Mouse (Mus musculus): Measurements from ENCODE around the gene Itpr1. TPM values are rescaled to one million over a fixed set of nuclear protein-coding genes. Genes with fewer than 3 reads are reported as not detected.

Gene Itpr1
- polyA plus RNA-seq, 1 experiment = 0.07 TPM

GRCm38 (mm10) chr6:108313997-108314396 is 101.1 kb downstream of the Itpr1 start:
- H3K27me3 ChIP-seq (ENCODE audit: control insufficient read depth) = no peaks in the 10 kb centered on the region

GRCm38 (mm10) chr6:108316268-108316824 is 103.5 kb downstream of the Itpr1 start:
- Histone ChIP-seq H3K27me3 (ENCODE audit: control insufficient read depth) (no peaks in the 10 kb centered on the region), H3K36me3 (ENCODE audit: control insufficient read depth) (no peaks in the 10 kb centered on the region), H3K4me1 (ENCODE audit: control insufficient read depth) (no peaks in the 10 kb centered on the region), H3K4me3 (replicated peaks) (no peak overlapping the region), H3K9me3 (ENCODE audit: control insufficient read depth, low read length) (no peaks in the 10 kb centered on the region)
- no peak for TF ChIP-seq GATA1 (IDR thresholded peaks at IDR 0.05; ENCODE audit: low read length)
- TF ChIP-seq TAL1 (IDR thresholded peaks at IDR 0.05; ENCODE audit: low read length) = no peak

More at GRCm38 (mm10) chr6:108313997-108314396, 101.1 kb downstream of the Itpr1 start:
- Histone ChIP-seq H3K4me3 (replicated peaks) (no peak overlapping the region), H3K9me3 (ENCODE audit: control insufficient read depth, low read length) (no peaks in the 10 kb centered on the region), H3K36me3 (ENCODE audit: control insufficient read depth) (no peaks in the 10 kb centered on the region), H3K4me1 (ENCODE audit: control insufficient read depth) (no peaks in the 10 kb centered on the region)
- TF ChIP-seq TAL1 (IDR thresholded peaks at IDR 0.05; ENCODE audit: low read length) (no peak), GATA1 (IDR thresholded peaks at IDR 0.05; ENCODE audit: low read length) (no peak)

GRCm38 (mm10) chr6:108316951-108317350 is 104.1 kb downstream of the Itpr1 start:
- TF ChIP-seq GATA1 (IDR thresholded peaks at IDR 0.05; ENCODE audit: low read length) (no peak), TAL1 (IDR thresholded peaks at IDR 0.05; ENCODE audit: low read length) (no peak)
- no peaks in the 10 kb centered on the region for H3K27me3 ChIP-seq (ENCODE audit: control insufficient read depth)
- H3K36me3 ChIP-seq (ENCODE audit: control insufficient read depth) = no peaks in the 10 kb centered on the region
- no peak overlapping the region for H3K4me3 ChIP-seq (replicated peaks)
- H3K4me1 ChIP-seq (ENCODE audit: control insufficient read depth) = no peaks in the 10 kb centered on the region
- H3K9me3 ChIP-seq (ENCODE audit: control insufficient read depth, low read length) = no peaks in the 10 kb centered on the region

GRCm38 (mm10) chr6:108321653-108322052 is 108.8 kb downstream of the Itpr1 start:
- H3K4me1 ChIP-seq (ENCODE audit: control insufficient read depth) = no peaks in the 10 kb centered on the region
- no peaks in the 10 kb centered on the region for H3K36me3 ChIP-seq (ENCODE audit: control insufficient read depth)
- no peaks in the 10 kb centered on the region for H3K27me3 ChIP-seq (ENCODE audit: control insufficient read depth)
- H3K9me3 ChIP-seq (ENCODE audit: control insufficient read depth, low read length) = no peaks in the 10 kb centered on the region
- TF ChIP-seq GATA1 (IDR thresholded peaks at IDR 0.05; ENCODE audit: low read length) = no peak
- TF ChIP-seq TAL1 (IDR thresholded peaks at IDR 0.05; ENCODE audit: low read length) = no peak
- no peak overlapping the region for H3K4me3 ChIP-seq (replicated peaks)

- H3K36me3 ChIP-seq (ENCODE audit: control insufficient read depth) = no peaks in the 10 kb centered on the region
- H3K4me1 ChIP-seq (ENCODE audit: control insufficient read depth) = no peaks in the 10 kb centered on the region
- no peaks in the 10 kb centered on the region for H3K9me3 ChIP-seq (ENCODE audit: control insufficient read depth, low read length)
- H3K4me3 ChIP-seq (replicated peaks) = no peak overlapping the region
- no peaks in the 10 kb centered on the region for H3K27me3 ChIP-seq (ENCODE audit: control insufficient read depth)
- TF ChIP-seq TAL1 (IDR thresholded peaks at IDR 0.05; ENCODE audit: low read length) (no peak), GATA1 (IDR thresholded peaks at IDR 0.05; ENCODE audit: low read length) (no peak)
These were observed 111.6 kb downstream of the Itpr1 start for GRCm38 (mm10) chr6:108324464-108325025.

GRCm38 (mm10) chr6:108325400-108325799 is 112.5 kb downstream of the Itpr1 start:
- H3K9me3 ChIP-seq (ENCODE audit: control insufficient read depth, low read length) = no peaks in the 10 kb centered on the region
- H3K36me3 ChIP-seq (ENCODE audit: control insufficient read depth) = no peaks in the 10 kb centered on the region

GRCm38 (mm10) chr6:108325948-108326411 is 113.1 kb downstream of the Itpr1 start:
- TF ChIP-seq TAL1 (IDR thresholded peaks at IDR 0.05; ENCODE audit: low read length) = no peak
- no peak for TF ChIP-seq GATA1 (IDR thresholded peaks at IDR 0.05; ENCODE audit: low read length)
- no peaks in the 10 kb centered on the region for H3K4me1 ChIP-seq (ENCODE audit: control insufficient read depth)
- no peaks in the 10 kb centered on the region for H3K9me3 ChIP-seq (ENCODE audit: control insufficient read depth, low read length)
- no peak overlapping the region for H3K4me3 ChIP-seq (replicated peaks)
- no peaks in the 10 kb centered on the region for H3K36me3 ChIP-seq (ENCODE audit: control insufficient read depth)
- H3K27me3 ChIP-seq (ENCODE audit: control insufficient read depth) = no peaks in the 10 kb centered on the region

More at GRCm38 (mm10) chr6:108325400-108325799, 112.5 kb downstream of the Itpr1 start:
- Histone ChIP-seq H3K27me3 (ENCODE audit: control insufficient read depth) (no peaks in the 10 kb centered on the region), H3K4me1 (ENCODE audit: control insufficient read depth) (no peaks in the 10 kb centered on the region), H3K4me3 (replicated peaks) (no peak overlapping the region)
- TF ChIP-seq TAL1 (IDR thresholded peaks at IDR 0.05; ENCODE audit: low read length) (no peak), GATA1 (IDR thresholded peaks at IDR 0.05; ENCODE audit: low read length) (no peak)

- H3K4me1 ChIP-seq (ENCODE audit: control insufficient read depth) = no peaks in the 10 kb centered on the region
- no peak for TF ChIP-seq GATA1 (IDR thresholded peaks at IDR 0.05; ENCODE audit: low read length)
- no peak for TF ChIP-seq TAL1 (IDR thresholded peaks at IDR 0.05; ENCODE audit: low read length)
- H3K9me3 ChIP-seq (ENCODE audit: control insufficient read depth, low read length) = no peaks in the 10 kb centered on the region
- H3K36me3 ChIP-seq (ENCODE audit: control insufficient read depth) = no peaks in the 10 kb centered on the region
- H3K4me3 ChIP-seq (replicated peaks) = no peak overlapping the region
- H3K27me3 ChIP-seq (ENCODE audit: control insufficient read depth) = no peaks in the 10 kb centered on the region
These were observed 113.9 kb downstream of the Itpr1 start for GRCm38 (mm10) chr6:108326751-108327161.

GRCm38 (mm10) chr6:108327561-108327960 is 114.7 kb downstream of the Itpr1 start:
- Histone ChIP-seq H3K4me1 (ENCODE audit: control insufficient read depth) (no peaks in the 10 kb centered on the region), H3K9me3 (ENCODE audit: control insufficient read depth, low read length) (no peaks in the 10 kb centered on the region), H3K4me3 (replicated peaks) (no peak overlapping the region), H3K36me3 (ENCODE audit: control insufficient read depth) (no peaks in the 10 kb centered on the region), H3K27me3 (ENCODE audit: control insufficient read depth) (no peaks in the 10 kb centered on the region)
- TF ChIP-seq GATA1 (IDR thresholded peaks at IDR 0.05; ENCODE audit: low read length) = no peak
- TF ChIP-seq TAL1 (IDR thresholded peaks at IDR 0.05; ENCODE audit: low read length) = no peak

Data from erythroblast, embryonic 14.5 days (primary cell).